Mouse (Mus musculus): ENCODE data around the gene Ugt1a9.

- TF ChIP-seq MAFK (IDR thresholded peaks at IDR 0.05; ENCODE audit: insufficient replicate concordance, low read length) (no peak), MAX (IDR thresholded peaks at IDR 0.05; ENCODE audit: low read length) (no peak), CTCF (conservative IDR thresholded peaks at IDR 0.05 in 1 of 2, IDR thresholded peaks at IDR 0.05 in 1 of 2; ENCODE audit: low read depth in 2 of 2, low read length in 2 of 2) (no peak), TCF12 (IDR thresholded peaks at IDR 0.05; ENCODE audit: low read depth, low read length) (no peak), EP300 (IDR thresholded peaks at IDR 0.05; ENCODE audit: low read length) (no peak), CHD2 (IDR thresholded peaks at IDR 0.05; ENCODE audit: low read length) (no peak), MAZ (IDR thresholded peaks at IDR 0.05; ENCODE audit: low read depth, low read length) (no peak), ZNF384 (IDR thresholded peaks at IDR 0.05; ENCODE audit: low read depth, low read length) (no peak), ZC3H11A (IDR thresholded peaks at IDR 0.05; ENCODE audit: low read depth, low read length) (no peak), ELF1 (IDR thresholded peaks at IDR 0.05; ENCODE audit: low read depth, low read length) (no peak), E2F4 (IDR thresholded peaks at IDR 0.05; ENCODE audit: insufficient replicate concordance, low read depth, low read length) (no peak)
These were observed 187.1 kb downstream of the Ugt1a9 start for GRCm38 (mm10) chr1:88257681-88258080.

All from CH12.LX (cell line).